Mouse (Mus musculus) embryonic facial prominence, embryonic 10.5 days (tissue): ENCODE data around the gene Eci1. TPM values are rescaled to one million over a fixed set of nuclear protein-coding genes. Genes with fewer than 3 reads are reported as not detected.

Experiments
- DNase-seq: peaks from one replicate; pipeline ENCODE4 v3.0.0-alpha.2; 2017; ENCODE audit warnings: low spot score
- H3K27ac ChIP-seq: fragments of 300-500 bp; sonication (generic); replicated peaks from 2 replicates; pipeline ENCODE4 v1.5.1; 2016; ENCODE audit warnings: mild to moderate bottlenecking
- H3K27me3 ChIP-seq: fragments of 300-500 bp; sonication (generic); replicated peaks from 2 replicates; pipeline ENCODE4 v1.6.1; 2016; ENCODE audit warnings: low read depth, mild to moderate bottlenecking; ENCODE audit not compliant: poor library complexity, severe bottlenecking
- H3K36me3 ChIP-seq: fragments of 300-500 bp; sonication (generic); replicated peaks from 2 replicates; pipeline ENCODE4 v1.6.1; 2016; ENCODE audit warnings: mild to moderate bottlenecking, moderate library complexity
- H3K4me1 ChIP-seq: fragments of 300-500 bp; sonication (generic); 2 replicates; pipeline ENCODE4 v1.6.1; 2016
- H3K4me3 ChIP-seq: fragments of 300-500 bp; sonication (generic); 2 replicates; pipeline ENCODE4 v1.5.1; 2016; ENCODE audit warnings: mild to moderate bottlenecking, moderate library complexity
- H3K9me3 ChIP-seq: fragments of 300-500 bp; sonication (generic); 2 replicates; pipeline ENCODE4 v1.6.1; 2016; ENCODE audit warnings: mild to moderate bottlenecking
- WGBS: fragments of 180-500 bp; shearing (Covaris S2); methylation state at CpG from one replicate; pipeline ENCODE4 v1.1.7; 2016; 5-methylcytosine and 5-hydroxymethylcytosine counted together
- polyA plus RNA-seq: library from polyadenylated mRNA; unstranded; fragments of >200 nt; fragmentation: Nextera tagmentation; extraction: Ambion mirVana; gene quantifications from 2 replicates; pipeline ENCODE4 v1.2.1, GENCODE M21; 2016

Eci1 gene
- polyA plus RNA-seq, 1 experiment from 2014 or later: 89.0 TPM

GRCm38 (mm10) chr17:24478663-24479380, 52.4 kb downstream of the Eci1 start, which contains the start of gene Mlst8:
Gene Mlst8, minus strand, starts transcription at chr17:24479078.
- Histone ChIP-seq H3K36me3 (peaks cover 43% of the 10 kb centered on the region), H3K27me3 (no peaks in the 10 kb centered on the region), H3K27ac (peak within 1 kb of the TSS; percentile 99), H3K4me3 (peak within 1 kb of the TSS; percentile 87), H3K9me3 (no peaks in the 10 kb centered on the region), H3K4me1 (peaks cover 34% of the 10 kb centered on the region)
- WGBS: under 1% methylated on average over 48 of the region's 48 CpGs
- peak; percentile 97 for DNase-seq

- no peaks in the 10 kb centered on the region for H3K27me3 ChIP-seq
- H3K36me3 ChIP-seq: peaks cover 37% of the 10 kb centered on the region
- WGBS: 32% methylated on average over 1 of the region's 1 CpGs
- DNase-seq: no peak
- no peaks in the 10 kb centered on the region for H3K9me3 ChIP-seq
- peak overlapping the region; percentile 87 for H3K4me3 ChIP-seq
- H3K27ac ChIP-seq: peak overlapping the region; percentile 99
- peaks cover 28% of the 10 kb centered on the region for H3K4me1 ChIP-seq
These were observed 53.0 kb downstream of the Eci1 start for GRCm38 (mm10) chr17:24479431-24479830.

- Histone ChIP-seq H3K27ac (0 out of 2 replicates have a peak overlapping the region, but pooled peaks have one; percentile 25), H3K4me3 (peak overlapping the region; percentile 87; the same call in 1 of the 2 replicates), H3K36me3 (peaks cover 28% of the 10 kb centered on the region), H3K9me3 (no peaks in the 10 kb centered on the region), H3K4me1 (peaks cover 23% of the 10 kb centered on the region), H3K27me3 (peaks cover 2% of the 10 kb centered on the region; the same call in 1 of the 2 replicates)
- no peak for DNase-seq
- 51% methylated on average over 3 of the region's 3 CpGs for WGBS
These were observed 53.9 kb downstream of the Eci1 start for GRCm38 (mm10) chr17:24480201-24480826.

GRCm38 (mm10) chr17:24481027-24481815, 54.8 kb downstream of the Eci1 start:
- Histone ChIP-seq H3K36me3 (peaks cover 19% of the 10 kb centered on the region), H3K27me3 (peaks cover 11% of the 10 kb centered on the region), H3K4me3 (no peak overlapping the region), H3K9me3 (no peaks in the 10 kb centered on the region), H3K4me1 (peaks cover 27% of the 10 kb centered on the region), H3K27ac (no peak overlapping the region)
- 94% methylated on average over 20 of the region's 20 CpGs for whole genome bisulfite sequencing
- no peak for DNase-seq

GRCm38 (mm10) chr17:24483495-24483894, 57.1 kb downstream of the Eci1 start:
- H3K4me3 ChIP-seq: no peak overlapping the region
- H3K27ac ChIP-seq: no peak overlapping the region
- H3K27me3 ChIP-seq: peaks cover 32% of the 10 kb centered on the region
- no peaks in the 10 kb centered on the region for H3K36me3 ChIP-seq
- no peaks in the 10 kb centered on the region for H3K9me3 ChIP-seq
- no peak for DNase-seq
- peaks cover 24% of the 10 kb centered on the region for H3K4me1 ChIP-seq
- WGBS: 89% methylated on average over 3 of the region's 3 CpGs

GRCm38 (mm10) chr17:24485090-24485860, 58.8 kb downstream of the Eci1 start:
- Histone ChIP-seq H3K4me3 (peak overlapping the region; percentile 17; the same call in 1 of the 2 replicates), H3K9me3 (no peaks in the 10 kb centered on the region), H3K4me1 (peaks cover 32% of the 10 kb centered on the region), H3K36me3 (no peaks in the 10 kb centered on the region), H3K27me3 (peaks cover 48% of the 10 kb centered on the region), H3K27ac (no peak overlapping the region)
- peak; percentile 48 for DNase-seq
- WGBS: 47% methylated on average over 11 of the region's 11 CpGs

- Histone ChIP-seq H3K36me3 (no peaks in the 10 kb centered on the region), H3K27ac (peak within 1 kb of the TSS; percentile 85), H3K4me3 (peak within 1 kb of the TSS; percentile 88), H3K27me3 (peaks cover 56% of the 10 kb centered on the region), H3K4me1 (peaks cover 32% of the 10 kb centered on the region), H3K9me3 (no peaks in the 10 kb centered on the region)
- DNase-seq: peak; percentile 63
- under 1% methylated on average over 45 of the region's 45 CpGs for WGBS
These were observed 61.8 kb downstream of the Eci1 start, which contains the start of gene Caskin1 for GRCm38 (mm10) chr17:24488186-24488661. Gene Caskin1, plus strand, starts transcription at chr17:24488601.

GRCm38 (mm10) chr17:24488662-24489264, 62.3 kb downstream of the Eci1 start:
- H3K9me3 ChIP-seq: no peaks in the 10 kb centered on the region
- peak; percentile 74 for DNase-seq
- H3K36me3 ChIP-seq: no peaks in the 10 kb centered on the region
- H3K27me3 ChIP-seq: peaks cover 56% of the 10 kb centered on the region
- WGBS: under 1% methylated on average over 81 of the region's 81 CpGs
- peaks cover 32% of the 10 kb centered on the region for H3K4me1 ChIP-seq
- peak overlapping the region; percentile 85 for H3K27ac ChIP-seq
- H3K4me3 ChIP-seq: peak overlapping the region; percentile 88

Other genes with a start within 250 kb of the Eci1 start
- gene Tbc1d24, start 221.1 kb upstream of the Eci1 start, polyA plus RNA-seq: 6.0 and 6.1 TPM in 2 replicates
- gene Ntn3, start 217.1 kb upstream of the Eci1 start, polyA plus RNA-seq: 5.0 and 7.3 TPM in 2 replicates
- 23.0 and 24.8 TPM in 2 replicates for gene Tedc2, start 205.8 kb upstream of the Eci1 start, polyA plus RNA-seq
- 113 and 122 TPM in 2 replicates for gene Ccnf, start 175.2 kb upstream of the Eci1 start, polyA plus RNA-seq
- gene Abca17, start 75.6 kb upstream of the Eci1 start, polyA plus RNA-seq: 0.16 TPM in 1 of 2 replicates, not detected in the other
- gene Abca3, start 74.7 kb upstream of the Eci1 start, polyA plus RNA-seq: 6.1 and 7.1 TPM in 2 replicates
- 471 and 476 TPM in 2 replicates for gene Rnps1, start 12.1 kb upstream of the Eci1 start, polyA plus RNA-seq
- 2.5 and 3.6 TPM in 2 replicates for gene Dnase1l2, start 16.5 kb downstream of the Eci1 start, polyA plus RNA-seq
- 35.5 and 36.6 TPM in 2 replicates for gene E4f1, start 43.7 kb downstream of the Eci1 start, polyA plus RNA-seq
- 71.0 and 72.8 TPM in 2 replicates for gene Pgp, start 43.8 kb downstream of the Eci1 start, polyA plus RNA-seq
- gene Bricd5, start 47.2 kb downstream of the Eci1 start, polyA plus RNA-seq: 0.36 and 0.67 TPM in 2 replicates
- 37.5 and 39.0 TPM in 2 replicates for gene Mlst8, start 52.4 kb downstream of the Eci1 start, polyA plus RNA-seq
- 3.1 and 3.9 TPM in 2 replicates for gene Caskin1, start 62.0 kb downstream of the Eci1 start, polyA plus RNA-seq
- 116 and 121 TPM in 2 replicates for gene Traf7, start 101.3 kb downstream of the Eci1 start, polyA plus RNA-seq
- 2.6 TPM in 2 replicates for gene Rab26, start 107.6 kb downstream of the Eci1 start, polyA plus RNA-seq
- gene Pkd1, start 123.2 kb downstream of the Eci1 start, polyA plus RNA-seq: 14.9 and 16.3 TPM in 2 replicates
- gene Tsc2, start 206.0 kb downstream of the Eci1 start, polyA plus RNA-seq: 70.2 and 70.4 TPM in 2 replicates
- gene Nthl1, start 206.0 kb downstream of the Eci1 start, polyA plus RNA-seq: 22.4 and 27.3 TPM in 2 replicates
- 31.7 and 37.3 TPM in 2 replicates for gene Slc9a3r2, start 223.7 kb downstream of the Eci1 start, polyA plus RNA-seq
- gene Npw, start 231.8 kb downstream of the Eci1 start, polyA plus RNA-seq: not detected in 2 replicates
- 29.0 and 30.4 TPM in 2 replicates for gene Zfp598, start 243.0 kb downstream of the Eci1 start, polyA plus RNA-seq